Mouse (Mus musculus) limb, embryonic 11.5 days (tissue): ENCODE measurements around the gene Hmcn1. TPM values are rescaled to one million over a fixed set of nuclear protein-coding genes. Genes with fewer than 3 reads are reported as not detected.
A peak's percentile ranks its signal among the peaks of the same experiment; 100 is the strongest.

Experiments
- ATAC-seq: fragments of 200-750 bp; cut with Nextera tagmentation; 2 replicates; pipeline ENCODE4 v1.8.0; 2017; ENCODE audit warnings: low read depth; ENCODE audit not compliant: insufficient number of reproducible peaks, low FRiP score, low TSS enrichment
- DNase-seq: peaks from one replicate; pipeline ENCODE4 v3.0.0-alpha.2; 2015; ENCODE audit warnings: low spot score
- H3K27ac ChIP-seq: fragments of 300-500 bp; sonication (generic); replicated peaks from 2 replicates; pipeline ENCODE4 v1.5.1; 2014; ENCODE audit warnings: low read depth, mild to moderate bottlenecking, low read length
- H3K27me3 ChIP-seq: fragments of 300-500 bp; sonication (generic); 2 replicates; pipeline ENCODE4 v1.6.1; 2014; ENCODE audit warnings: mild to moderate bottlenecking, low read length, mixed read lengths; ENCODE audit not compliant: control insufficient read depth, insufficient read depth
- H3K36me3 ChIP-seq: fragments of 300-500 bp; sonication (generic); 2 replicates; pipeline ENCODE4 v1.6.1; 2014; ENCODE audit warnings: mild to moderate bottlenecking, low read length, moderate library complexity, mixed read lengths; ENCODE audit not compliant: control insufficient read depth, insufficient read depth
- H3K4me1 ChIP-seq: fragments of 300-500 bp; sonication (generic); 2 replicates; pipeline ENCODE4 v1.6.1; 2014; ENCODE audit warnings: low read length, mixed read lengths; ENCODE audit not compliant: control insufficient read depth, insufficient read depth
- H3K4me2 ChIP-seq: fragments of 300-500 bp; sonication (generic); 2 replicates; pipeline ENCODE4 v1.6.1; 2014; ENCODE audit warnings: low read depth, mild to moderate bottlenecking, moderate library complexity; ENCODE audit not compliant: severe bottlenecking
- H3K4me3 ChIP-seq: fragments of 300-500 bp; sonication (generic); 2 replicates; pipeline ENCODE4 v1.5.1; 2014; ENCODE audit warnings: low read depth, low read length
- H3K9ac ChIP-seq: fragments of 300-500 bp; sonication (generic); 2 replicates; pipeline ENCODE4 v1.6.1; 2014; ENCODE audit warnings: mild to moderate bottlenecking, low read length
- H3K9me3 ChIP-seq: fragments of 300-500 bp; sonication (generic); 2 replicates; pipeline ENCODE4 v1.6.1; 2016; ENCODE audit warnings: low read length; ENCODE audit not compliant: control insufficient read depth
- WGBS: fragments of 180-500 bp; shearing (Covaris S2); extraction: QIAGEN DNeasy Blood & Tissue Kit; methylation state at CpG from one replicate; pipeline ENCODE4 v1.1.7; 2014; 5-methylcytosine and 5-hydroxymethylcytosine counted together
- polyA plus RNA-seq: library from polyadenylated mRNA; unstranded; fragments of >200 nt; fragmentation: Nextera tagmentation; extraction: Ambion mirVana; gene quantifications from 2 replicates; pipeline ENCODE4 v1.2.1, GENCODE M21; 2014

Gene Hmcn1
- polyA plus RNA-seq, 1 experiment from 2014 or later: 28.0 TPM

- ATAC-seq (no peak), DNase-seq (no peak)
- H3K4me3 ChIP-seq: no peak overlapping the region
- H3K4me1 ChIP-seq: peaks cover 8% of the 10 kb centered on the region; the same call in 1 of the 2 replicates
- no peaks in the 10 kb centered on the region for H3K36me3 ChIP-seq
- no peaks in the 10 kb centered on the region for H3K9me3 ChIP-seq
- H3K9ac ChIP-seq: no peak overlapping the region
- 82% methylated on average over 3 of the region's 3 CpGs for WGBS
- no peaks in the 10 kb centered on the region for H3K27me3 ChIP-seq
- no peak overlapping the region for H3K4me2 ChIP-seq
- H3K27ac ChIP-seq: 0 out of 2 replicates have a peak overlapping the region, but pooled peaks have one; percentile 3
These were observed 311.8 kb downstream of the Hmcn1 start for GRCm38 (mm10) chr1:150681433-150681832.

DNA sequence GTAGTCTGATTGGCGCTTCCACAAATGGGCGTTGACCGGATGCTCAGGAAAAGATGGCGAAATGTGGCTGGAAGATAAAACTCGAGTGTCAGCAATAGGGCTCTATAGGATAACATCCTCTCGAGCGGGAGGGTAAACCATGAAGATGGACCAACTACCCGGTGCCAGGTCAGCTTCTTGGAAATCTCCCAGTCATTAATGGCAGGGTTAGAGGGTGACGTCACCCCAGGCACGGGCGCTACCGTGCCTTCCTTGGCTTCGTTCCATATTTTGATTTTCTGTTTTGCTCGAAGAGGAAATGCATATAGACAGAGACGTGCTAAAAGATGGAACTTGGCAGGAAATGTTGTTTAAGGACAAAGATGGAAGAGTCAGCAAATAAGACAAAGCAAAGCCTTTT, 312.2 kb downstream of the Hmcn1 start:
- no peaks in the 10 kb centered on the region for H3K36me3 ChIP-seq
- no peak overlapping the region for H3K27ac ChIP-seq
- no peaks in the 10 kb centered on the region for H3K9me3 ChIP-seq
- no peak overlapping the region for H3K4me2 ChIP-seq
- DNase-seq (no peak), ATAC-seq (no peak)
- 79% methylated on average over 15 of the region's 15 CpGs for WGBS
- no peak overlapping the region for H3K4me3 ChIP-seq
- peaks cover 8% of the 10 kb centered on the region; the same call in 1 of the 2 replicates for H3K4me1 ChIP-seq
- H3K9ac ChIP-seq: no peak overlapping the region
- H3K27me3 ChIP-seq: no peaks in the 10 kb centered on the region

DNA sequence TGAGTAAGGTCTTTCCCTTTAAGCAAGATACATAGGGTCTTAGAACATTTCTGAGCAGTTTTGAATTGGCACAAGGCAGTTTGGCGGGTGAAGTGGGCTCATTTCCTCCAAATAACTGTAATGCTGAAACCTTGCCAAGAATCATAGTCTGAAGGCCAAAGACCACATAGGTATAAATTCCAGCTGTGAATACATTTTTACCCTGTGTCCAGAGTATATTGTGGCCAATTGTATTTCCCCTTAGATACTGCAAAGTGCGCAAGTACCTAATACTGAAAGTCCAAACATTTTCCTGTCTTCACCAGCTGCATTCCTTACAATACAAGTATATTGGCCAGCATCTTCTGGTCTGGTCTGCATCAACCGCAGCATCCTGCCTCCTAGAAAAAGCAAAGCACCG, 312.9 kb downstream of the Hmcn1 start:
- Histone ChIP-seq H3K27me3 (no peaks in the 10 kb centered on the region), H3K36me3 (no peaks in the 10 kb centered on the region; the same call in 1 of the 2 replicates), H3K4me3 (no peak overlapping the region), H3K9ac (no peak overlapping the region), H3K4me1 (peaks cover 8% of the 10 kb centered on the region; the same call in 1 of the 2 replicates), H3K9me3 (no peaks in the 10 kb centered on the region), H3K27ac (no peak overlapping the region), H3K4me2 (no peak overlapping the region)
- ATAC-seq (no peak), DNase-seq (no peak)
- 63% methylated on average over 4 of the region's 4 CpGs for WGBS

GRCm38 (mm10) chr1:150645314-150645713, 347.9 kb downstream of the Hmcn1 start:
- ATAC-seq (no peak), DNase-seq (no peak)
- no peak overlapping the region for H3K4me2 ChIP-seq
- 0 out of 2 replicates have a peak, but pooled peaks cover 4% of the 10 kb centered on the region for H3K36me3 ChIP-seq
- H3K27ac ChIP-seq: no peak overlapping the region
- no peak overlapping the region for H3K9ac ChIP-seq
- no peaks in the 10 kb centered on the region for H3K4me1 ChIP-seq
- WGBS: 73% methylated on average over 1 of the region's 1 CpGs
- no peaks in the 10 kb centered on the region for H3K27me3 ChIP-seq
- no peak overlapping the region for H3K4me3 ChIP-seq
- H3K9me3 ChIP-seq: no peaks in the 10 kb centered on the region; the same call in 1 of the 2 replicates

DNA sequence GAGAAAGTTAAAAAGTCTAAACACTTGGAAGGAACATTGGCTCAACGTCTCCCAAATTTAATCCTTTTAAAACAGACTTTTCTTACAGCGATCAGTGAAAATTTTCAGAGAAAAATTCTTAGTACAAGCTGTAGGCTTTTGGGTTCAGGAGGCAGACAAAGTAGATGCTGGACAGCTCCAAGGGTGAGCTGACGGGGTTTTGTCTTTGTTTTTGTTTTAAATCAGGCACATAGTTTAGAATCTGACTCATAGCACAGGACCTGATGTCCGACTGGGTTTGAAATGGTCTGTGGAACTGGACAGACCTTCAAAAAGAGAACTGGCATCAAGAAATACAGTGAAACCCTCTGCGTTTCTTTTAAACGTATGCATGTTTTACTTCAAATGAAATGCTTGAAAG, 353.7 kb downstream of the Hmcn1 start:
- no peak for DNase-seq
- Histone ChIP-seq H3K27me3 (no peaks in the 10 kb centered on the region), H3K4me2 (no peak overlapping the region), H3K9me3 (no peaks in the 10 kb centered on the region), H3K9ac (no peak overlapping the region), H3K4me1 (no peaks in the 10 kb centered on the region), H3K4me3 (no peak overlapping the region), H3K36me3 (no peaks in the 10 kb centered on the region), H3K27ac (no peak overlapping the region)
- ATAC-seq: no peak
- WGBS: 69% methylated on average over 6 of the region's 6 CpGs

GRCm38 (mm10) chr1:150632506-150632905, 360.7 kb downstream of the Hmcn1 start:
- Histone ChIP-seq H3K27me3 (no peaks in the 10 kb centered on the region), H3K9ac (no peak overlapping the region), H3K4me2 (no peak overlapping the region), H3K9me3 (no peaks in the 10 kb centered on the region), H3K36me3 (peaks cover 4% of the 10 kb centered on the region; the same call in 1 of the 2 replicates), H3K4me1 (no peaks in the 10 kb centered on the region), H3K27ac (no peak overlapping the region), H3K4me3 (no peak overlapping the region)
- 77% methylated on average over 4 of the region's 4 CpGs for WGBS
- DNase-seq (no peak), ATAC-seq (no peak)

DNA sequence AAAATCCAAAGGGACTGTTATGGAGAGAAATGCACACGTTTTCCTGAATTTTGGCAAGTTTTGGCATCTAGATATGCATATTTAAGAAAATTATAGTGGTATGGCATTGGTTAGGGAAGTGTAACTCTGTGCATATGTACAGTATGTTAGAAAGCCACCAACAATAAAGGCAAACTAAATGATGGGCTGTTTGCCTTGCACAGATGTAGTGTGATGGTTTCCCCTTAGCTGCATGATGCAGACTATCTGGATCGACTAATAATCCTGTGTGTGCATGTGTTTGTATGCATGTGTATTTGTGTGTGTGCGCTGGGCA, 361.4 kb downstream of the Hmcn1 start:
- H3K36me3 ChIP-seq: peaks cover 4% of the 10 kb centered on the region; the same call in 1 of the 2 replicates

GRCm38 (mm10) chr1:150631035-150631855, 362.0 kb downstream of the Hmcn1 start:
- WGBS: 85% methylated on average over 17 of the region's 17 CpGs
- ATAC-seq: no peak
- no peak for DNase-seq
- Histone ChIP-seq H3K36me3 (peaks cover 4% of the 10 kb centered on the region; the same call in 1 of the 2 replicates), H3K4me2 (no peak overlapping the region), H3K27ac (no peak overlapping the region), H3K4me1 (no peaks in the 10 kb centered on the region), H3K9ac (no peak overlapping the region), H3K9me3 (no peaks in the 10 kb centered on the region), H3K4me3 (no peak overlapping the region), H3K27me3 (no peaks in the 10 kb centered on the region)

More for the DNA sequence above, 361.4 kb downstream of the Hmcn1 start:
- ATAC-seq (no peak), DNase-seq (no peak)
- Histone ChIP-seq H3K4me1 (no peaks in the 10 kb centered on the region), H3K27me3 (no peaks in the 10 kb centered on the region), H3K9me3 (no peaks in the 10 kb centered on the region), H3K4me2 (no peak overlapping the region), H3K9ac (no peak overlapping the region), H3K27ac (no peak overlapping the region), H3K4me3 (no peak overlapping the region)
- WGBS: 78% methylated on average over 3 of the region's 3 CpGs
